Mouse (Mus musculus) liver, postnatal 0 days (tissue): ENCODE measurements around the gene Fam163a.

Experiments
- CTCF ChIP-seq: sonication (generic); IDR thresholded peaks from 2 replicates; pipeline ENCODE4 v1.5.1; 2016; ENCODE audit warnings: antibody characterized with exemption, low read depth
- EP300 ChIP-seq: IDR thresholded peaks from 2 replicates; pipeline ENCODE4 v1.6.1; 2016; ENCODE audit warnings: antibody characterized with exemption, low read depth, mild to moderate bottlenecking

GRCm38 (mm10) chr1:156202661-156203060 lies 2.2 kb downstream of the Fam163a start:
- TF ChIP-seq CTCF: no peak
- TF ChIP-seq EP300: no peak
